ENCODE assay signal across 9 mouse cellular contexts in genomic region chr10:79712029-79712428, GRCm38 (mm10). TPM values are rescaled to one million over a fixed set of nuclear protein-coding genes. Genes with fewer than 3 reads are reported as not detected.
A peak's percentile ranks its signal among the peaks of the same experiment; 100 is the strongest.
DNase-seq lines count a peak whose midpoint lies in the region; ATAC-seq lines count a peak whose summit lies in the region.
"Had no signal": no experiment of that assay in that cellular context is flagged by ENCODE, and none has a peak within 500 bp of the region (broad histone marks: within the 10 kb centered on the region; RNA-seq: fewer than 3 reads in every experiment).

No protein-coding gene starts in this region.

- H3K9me3 ChIP-seq in midbrain, embryonic 11.5 days (ENCODE audit: control insufficient read depth, low read length): no peaks in the 10 kb centered on the region
- no peaks in the 10 kb centered on the region for H3K9me3 ChIP-seq in midbrain, embryonic 13.5 days
- H3K9me3 ChIP-seq: embryonic facial prominence, embryonic 12.5 days had no signal

- ATAC-seq in midbrain, embryonic 11.5 days (ENCODE audit: low FRiP score): peak; percentile 22; the same call in 1 of the 2 replicates
- no peak; the same call in 1 of the 2 replicates for ATAC-seq in midbrain, embryonic 13.5 days
- peak; percentile 23; the same call in 1 of the 2 replicates for ATAC-seq in erythroid progenitor cell, adult 5-6 weeks (replicated peaks; ENCODE audit: low FRiP score, poor library complexity, severe bottlenecking)

- 86% methylated on average over 1 of the region's 1 CpGs for WGBS in midbrain, embryonic 11.5 days
- WGBS in midbrain, embryonic 13.5 days: 70% methylated on average over 1 of the region's 1 CpGs

- peaks cover 21% of the 10 kb centered on the region for H3K27me3 ChIP-seq in midbrain, embryonic 11.5 days (ENCODE audit: control insufficient read depth, insufficient read depth, low read length)
- H3K27me3 ChIP-seq in midbrain, embryonic 13.5 days: peaks cover 33% of the 10 kb centered on the region

- no peak overlapping the region for H3K9ac ChIP-seq in midbrain, embryonic 11.5 days (ENCODE audit: low read length)
- no peak overlapping the region for H3K9ac ChIP-seq in midbrain, embryonic 13.5 days (replicated peaks)
- H3K9ac ChIP-seq: embryonic facial prominence, embryonic 12.5 days had no signal

- no peak overlapping the region for H3K4me3 ChIP-seq in midbrain, embryonic 11.5 days (ENCODE audit: low read depth, low read length)
- no peak overlapping the region for H3K4me3 ChIP-seq in midbrain, embryonic 13.5 days (replicated peaks)
- H3K4me3 ChIP-seq: embryonic facial prominence, embryonic 12.5 days had no signal

- H3K27ac ChIP-seq in midbrain, embryonic 11.5 days (ENCODE audit: low read depth, low read length): no peak overlapping the region
- H3K27ac ChIP-seq in midbrain, embryonic 13.5 days: no peak overlapping the region
- H3K27ac ChIP-seq: embryonic facial prominence, embryonic 12.5 days had no signal

- H3K36me3 ChIP-seq in midbrain, embryonic 11.5 days (ENCODE audit: control insufficient read depth, insufficient read depth, low read length): peaks cover 21% of the 10 kb centered on the region
- H3K36me3 ChIP-seq in midbrain, embryonic 13.5 days: peaks cover 40% of the 10 kb centered on the region

- H3K4me1 ChIP-seq in midbrain, embryonic 11.5 days (ENCODE audit: control insufficient read depth, insufficient read depth, low read length): peaks cover 6% of the 10 kb centered on the region
- peaks cover 21% of the 10 kb centered on the region for H3K4me1 ChIP-seq in midbrain, embryonic 13.5 days (replicated peaks)

- H3K4me2 ChIP-seq in midbrain, embryonic 11.5 days: no peak overlapping the region
- no peak overlapping the region for H3K4me2 ChIP-seq in midbrain, embryonic 13.5 days (replicated peaks)
- H3K4me2 ChIP-seq: embryonic facial prominence, embryonic 12.5 days had no signal

- DNase-seq in embryo, embryonic 10.5 days (ENCODE audit: low spot score): peak; percentile 53
- DNase-seq in embryo, embryonic 9.5 days (ENCODE audit: extremely low spot score): no peak
- no peak for DNase-seq in midbrain, embryonic 11.5 days (ENCODE audit: low spot score, missing footprints)
- peak; percentile 48 for DNase-seq in retina, postnatal 1 day
- no peak for DNase-seq in adrenal gland, postnatal 36 days
- DNase-seq in kidney, adult 18-20 months: no peak

RNA-seq across cellular contexts. Expression of gene Hcn2, which starts 4.4 kb away (rescaled TPM):
- 0.22 TPM in 2 replicates for polyA plus RNA-seq in midbrain, embryonic 11.5 days (2014; fragmentation: Nextera tagmentation; extraction: Ambion mirVana)
- polyA plus RNA-seq in midbrain, embryonic 13.5 days (2015; fragmentation: Nextera tagmentation; extraction: Ambion mirVana): 0.18 and 0.43 TPM in 2 replicates
- not detected in 2 replicates for total RNA-seq in erythroid progenitor cell, adult 5-6 weeks (2015; ENCODE audit: low replicate concordance)
- not detected in 2 replicates for total RNA-seq in erythroid progenitor cell, adult 5-6 weeks (2017; ENCODE audit: low replicate concordance)
- 1 to 10 TPM; 4.3 to 6.0 TPM for total RNA-seq in adrenal gland, postnatal 36 days (2021)

RNA-seq across cellular contexts. Expression of gene Bsg, which starts 7.7 kb away (rescaled TPM):
- 576 and 580 TPM in 2 replicates for polyA plus RNA-seq in midbrain, embryonic 11.5 days (2014; fragmentation: Nextera tagmentation; extraction: Ambion mirVana)
- 564 and 608 TPM in 2 replicates for polyA plus RNA-seq in midbrain, embryonic 13.5 days (2015; fragmentation: Nextera tagmentation; extraction: Ambion mirVana)
- 1,896 and 2,324 TPM in 2 replicates for total RNA-seq in erythroid progenitor cell, adult 5-6 weeks (2015; ENCODE audit: low replicate concordance)
- total RNA-seq in erythroid progenitor cell, adult 5-6 weeks (2017; ENCODE audit: low replicate concordance): 1,328 and 1,345 TPM in 2 replicates
- total RNA-seq in adrenal gland, postnatal 36 days (2021): 100 to 1,000 TPM; 558 to 568 TPM

RNA-seq across cellular contexts. Expression of gene Gzmm, which starts 23.2 kb away (rescaled TPM):
- polyA plus RNA-seq in midbrain, embryonic 11.5 days (2014; fragmentation: Nextera tagmentation; extraction: Ambion mirVana): 0.27 and 0.58 TPM in 2 replicates
- 1.4 and 1.7 TPM in 2 replicates for polyA plus RNA-seq in midbrain, embryonic 13.5 days (2015; fragmentation: Nextera tagmentation; extraction: Ambion mirVana)
- total RNA-seq in erythroid progenitor cell, adult 5-6 weeks (2015; ENCODE audit: low replicate concordance): not detected in 2 replicates
- not detected in 2 replicates for total RNA-seq in erythroid progenitor cell, adult 5-6 weeks (2017; ENCODE audit: low replicate concordance)
- 1 to 10 TPM in 1 of 2 experiments, under 1 TPM in 1; 0.86 to 1.0 TPM for total RNA-seq in adrenal gland, postnatal 36 days (2021)

RNA-seq across cellular contexts. Expression of gene Cdc34, which starts 30.0 kb away (rescaled TPM):
- 149 and 178 TPM in 2 replicates for polyA plus RNA-seq in midbrain, embryonic 11.5 days (2014; fragmentation: Nextera tagmentation; extraction: Ambion mirVana)
- polyA plus RNA-seq in midbrain, embryonic 13.5 days (2015; fragmentation: Nextera tagmentation; extraction: Ambion mirVana): 109 and 110 TPM in 2 replicates
- total RNA-seq in erythroid progenitor cell, adult 5-6 weeks (2015; ENCODE audit: low replicate concordance): 42.2 and 66.7 TPM in 2 replicates
- total RNA-seq in erythroid progenitor cell, adult 5-6 weeks (2017; ENCODE audit: low replicate concordance): 82.7 and 87.2 TPM in 2 replicates
- total RNA-seq in adrenal gland, postnatal 36 days (2021): 10 to 100 TPM; 75.0 to 79.9 TPM

RNA-seq across cellular contexts. Expression of gene Polrmt, which starts 34.4 kb away (rescaled TPM):
- 28.5 and 31.2 TPM in 2 replicates for polyA plus RNA-seq in midbrain, embryonic 11.5 days (2014; fragmentation: Nextera tagmentation; extraction: Ambion mirVana)
- polyA plus RNA-seq in midbrain, embryonic 13.5 days (2015; fragmentation: Nextera tagmentation; extraction: Ambion mirVana): 38.5 and 43.9 TPM in 2 replicates
- 8.0 TPM in 1 of 2 replicates, not detected in the other for total RNA-seq in erythroid progenitor cell, adult 5-6 weeks (2015; ENCODE audit: low replicate concordance)
- total RNA-seq in erythroid progenitor cell, adult 5-6 weeks (2017; ENCODE audit: low replicate concordance): 0.64 and 4.4 TPM in 2 replicates
- total RNA-seq in adrenal gland, postnatal 36 days (2021): 10 to 100 TPM; 51.1 to 58.0 TPM

Comparison
In these comparisons a context has a peak if more than half of its experiments do, and no peak if none do; other contexts are left out.
1. DNase-seq: peak in embryo, embryonic 10.5 days (single experiment) and retina, postnatal 1 day (single experiment); none in embryo, embryonic 9.5 days (single experiment), midbrain, embryonic 11.5 days (single experiment), adrenal gland, postnatal 36 days (0 of 2) and kidney, adult 18-20 months (single experiment).
2. RNA of gene Hcn2, which starts 4.4 kb away (total RNA-seq): 4.3 to 6.0 TPM in adrenal gland, postnatal 36 days; not detected in erythroid progenitor cell, adult 5-6 weeks; every median in the first group is over 4 times any median in the second.